Mouse (Mus musculus) B cell, adult 62 days (primary cell): ENCODE results near the gene Lrp4. TPM values are rescaled to one million over a fixed set of nuclear protein-coding genes. Genes with fewer than 3 reads are reported as not detected.

Experiments
- total RNA-seq: library from RNA; stranded (reverse); gene quantifications from 4 replicates; pipeline ENCODE4 v1.2.4, GENCODE M21; 2023

Lrp4 gene
- 0.17 to 0.24 TPM (median 0.21 TPM) in 3 of 4 replicates, not detected in the other for total RNA-seq

GRCm38 (mm10) chr2:91457259-91457655 lies at the start of gene Lrp4:
Lrp4 (plus strand) TSS chr2:91457511.

GRCm38 (mm10) chr2:91444286-91444892 lies 12.9 kb upstream of the Lrp4 start, which contains the start of gene 1110051M20Rik:
1110051M20Rik (minus strand) TSS chr2:91444704.

GRCm38 (mm10) chr2:91526294-91527146 lies 69.2 kb downstream of the Lrp4 start, which contains the start of gene Ckap5:
Ckap5 (plus strand) TSS chr2:91526762.

Other genes with a start within 250 kb of the Lrp4 start
- 39.2 to 49.1 TPM (median 43.6 TPM) in 4 replicates for gene Ddb2, start 220.5 kb upstream of the Lrp4 start, total RNA-seq
- gene Pacsin3, start 201.6 kb upstream of the Lrp4 start, total RNA-seq, result not detected in 4 replicates
- gene Arfgap2, start 192.5 kb upstream of the Lrp4 start, total RNA-seq, result 151 to 189 TPM (median 166 TPM) in 4 replicates
- gene 1110051M20Rik, start 12.8 kb upstream of the Lrp4 start, total RNA-seq, result 5.0 to 7.7 TPM (median 6.4 TPM) in 4 replicates
- gene Ckap5, start 69.3 kb downstream of the Lrp4 start, total RNA-seq, result 33.1 to 42.2 TPM (median 38.7 TPM) in 4 replicates
- gene F2, start 178.9 kb downstream of the Lrp4 start, total RNA-seq, result not detected in 4 replicates
- 18.6 to 25.3 TPM (median 24.6 TPM) in 4 replicates for gene Zfp408, start 192.3 kb downstream of the Lrp4 start, total RNA-seq
- 52.1 to 63.7 TPM (median 59.9 TPM) in 4 replicates for gene Arhgap1, start 192.3 kb downstream of the Lrp4 start, total RNA-seq